Mouse (Mus musculus): ENCODE measurements around the gene Lmnb2. TPM values are rescaled to one million over a fixed set of nuclear protein-coding genes. Genes with fewer than 3 reads are reported as not detected.

Gene Lmnb2
- polyA plus RNA-seq, 1 experiment from 2014 or later, result 16.2 TPM

GRCm38 (mm10) chr10:80940320-80940987 is 22.4 kb upstream of the Lmnb2 start:
- ATAC-seq (replicated peaks; ENCODE audit: low FRiP score), result no peak
- 0 out of 2 replicates have a peak overlapping the region, but pooled peaks have one; percentile 5 for H3K4me3 ChIP-seq (ENCODE audit: low read depth, low read length)
- 30% methylated on average over 8 of the region's 8 CpGs for WGBS
- no peak for DNase-seq (ENCODE audit: low spot score)
- H3K4me1 ChIP-seq (replicated peaks; ENCODE audit: control insufficient read depth, insufficient read depth, low read length), result peaks cover 48% of the 10 kb centered on the region
- peak overlapping the region; percentile 68 for H3K4me2 ChIP-seq
- no peaks in the 10 kb centered on the region for H3K36me3 ChIP-seq (ENCODE audit: control insufficient read depth, insufficient read depth, low read length)
- H3K27me3 ChIP-seq (replicated peaks; ENCODE audit: control insufficient read depth, insufficient read depth, low read length), result peaks cover 28% of the 10 kb centered on the region
- 0 out of 2 replicates have a peak overlapping the region, but pooled peaks have one; percentile 30 for H3K9ac ChIP-seq (ENCODE audit: low read depth, low read length)
- no peaks in the 10 kb centered on the region for H3K9me3 ChIP-seq (ENCODE audit: control insufficient read depth, low read length)
- H3K27ac ChIP-seq (ENCODE audit: low read depth, low read length), result no peak overlapping the region

- 5% methylated on average over 28 of the region's 28 CpGs for WGBS
- DNase-seq (ENCODE audit: low spot score) (peak; percentile 84), ATAC-seq (replicated peaks; ENCODE audit: low FRiP score) (peak; percentile 63)
- H3K4me1 ChIP-seq (replicated peaks; ENCODE audit: control insufficient read depth, insufficient read depth, low read length), result peaks cover 52% of the 10 kb centered on the region
- H3K27me3 ChIP-seq (replicated peaks; ENCODE audit: control insufficient read depth, insufficient read depth, low read length), result peaks cover 34% of the 10 kb centered on the region
- H3K27ac ChIP-seq (ENCODE audit: low read depth, low read length), result no peak overlapping the region
- peak overlapping the region; percentile 68 for H3K4me2 ChIP-seq
- H3K9me3 ChIP-seq (ENCODE audit: control insufficient read depth, low read length), result no peaks in the 10 kb centered on the region
- H3K9ac ChIP-seq (ENCODE audit: low read depth, low read length), result 0 out of 2 replicates have a peak overlapping the region, but pooled peaks have one; percentile 4
- H3K4me3 ChIP-seq (ENCODE audit: low read depth, low read length), result peak overlapping the region; percentile 41
- H3K36me3 ChIP-seq (ENCODE audit: control insufficient read depth, insufficient read depth, low read length), result no peaks in the 10 kb centered on the region
These were observed 21.6 kb upstream of the Lmnb2 start for GRCm38 (mm10) chr10:80939671-80940070.

- WGBS, result 11% methylated on average over 15 of the region's 15 CpGs
- Histone ChIP-seq H3K4me1 (replicated peaks; ENCODE audit: control insufficient read depth, insufficient read depth, low read length) (peaks cover 52% of the 10 kb centered on the region), H3K4me2 (peak overlapping the region; percentile 68), H3K27ac (ENCODE audit: low read depth, low read length) (no peak overlapping the region), H3K4me3 (ENCODE audit: low read depth, low read length) (peak overlapping the region; percentile 41), H3K9ac (ENCODE audit: low read depth, low read length) (no peak overlapping the region), H3K36me3 (ENCODE audit: control insufficient read depth, insufficient read depth, low read length) (no peaks in the 10 kb centered on the region), H3K27me3 (replicated peaks; ENCODE audit: control insufficient read depth, insufficient read depth, low read length) (peaks cover 41% of the 10 kb centered on the region), H3K9me3 (ENCODE audit: control insufficient read depth, low read length) (no peaks in the 10 kb centered on the region)
- DNase-seq (ENCODE audit: low spot score) (no peak), ATAC-seq (replicated peaks; ENCODE audit: low FRiP score) (peak; percentile 4; the same call in 1 of the 2 replicates)
These were observed 20.9 kb upstream of the Lmnb2 start for GRCm38 (mm10) chr10:80938831-80939550.

- Histone ChIP-seq H3K4me2 (no peak overlapping the region), H3K36me3 (ENCODE audit: control insufficient read depth, insufficient read depth, low read length) (no peaks in the 10 kb centered on the region), H3K27me3 (replicated peaks; ENCODE audit: control insufficient read depth, insufficient read depth, low read length) (peaks cover 55% of the 10 kb centered on the region), H3K4me3 (ENCODE audit: low read depth, low read length) (no peak overlapping the region), H3K4me1 (replicated peaks; ENCODE audit: control insufficient read depth, insufficient read depth, low read length) (peaks cover 58% of the 10 kb centered on the region), H3K27ac (ENCODE audit: low read depth, low read length) (no peak overlapping the region), H3K9me3 (ENCODE audit: control insufficient read depth, low read length) (no peaks in the 10 kb centered on the region), H3K9ac (ENCODE audit: low read depth, low read length) (no peak overlapping the region)
- DNase-seq (ENCODE audit: low spot score) (no peak), ATAC-seq (replicated peaks; ENCODE audit: low FRiP score) (no peak)
- 39% methylated on average over 8 of the region's 8 CpGs for WGBS
These were observed 19.6 kb upstream of the Lmnb2 start for GRCm38 (mm10) chr10:80937646-80938045.

GRCm38 (mm10) chr10:80936810-80937164 is 18.7 kb upstream of the Lmnb2 start:
- Histone ChIP-seq H3K4me3 (ENCODE audit: low read depth, low read length) (peak overlapping the region; percentile 35), H3K27me3 (replicated peaks; ENCODE audit: control insufficient read depth, insufficient read depth, low read length) (peaks cover 63% of the 10 kb centered on the region), H3K4me1 (replicated peaks; ENCODE audit: control insufficient read depth, insufficient read depth, low read length) (peaks cover 67% of the 10 kb centered on the region), H3K9ac (ENCODE audit: low read depth, low read length) (no peak overlapping the region; the same call in 1 of the 2 replicates), H3K27ac (ENCODE audit: low read depth, low read length) (no peak overlapping the region), H3K9me3 (ENCODE audit: control insufficient read depth, low read length) (no peaks in the 10 kb centered on the region), H3K36me3 (ENCODE audit: control insufficient read depth, insufficient read depth, low read length) (no peaks in the 10 kb centered on the region), H3K4me2 (peak overlapping the region; percentile 65)
- ATAC-seq (replicated peaks; ENCODE audit: low FRiP score) (no peak), DNase-seq (ENCODE audit: low spot score) (no peak)
- WGBS, result 16% methylated on average over 6 of the region's 6 CpGs

- ATAC-seq (replicated peaks; ENCODE audit: low FRiP score), result no peak
- Histone ChIP-seq H3K27ac (ENCODE audit: low read depth, low read length) (no peak overlapping the region), H3K9me3 (ENCODE audit: control insufficient read depth, low read length) (no peaks in the 10 kb centered on the region), H3K9ac (ENCODE audit: low read depth, low read length) (peak overlapping the region; percentile 14; the same call in 1 of the 2 replicates), H3K4me1 (replicated peaks; ENCODE audit: control insufficient read depth, insufficient read depth, low read length) (peaks cover 72% of the 10 kb centered on the region), H3K27me3 (replicated peaks; ENCODE audit: control insufficient read depth, insufficient read depth, low read length) (peaks cover 68% of the 10 kb centered on the region), H3K36me3 (ENCODE audit: control insufficient read depth, insufficient read depth, low read length) (no peaks in the 10 kb centered on the region), H3K4me3 (ENCODE audit: low read depth, low read length) (peak overlapping the region; percentile 35), H3K4me2 (peak overlapping the region; percentile 65)
- WGBS, result 2% methylated on average over 37 of the region's 37 CpGs
- peak; percentile 60 for DNase-seq (ENCODE audit: low spot score)
These were observed 18.2 kb upstream of the Lmnb2 start for GRCm38 (mm10) chr10:80936135-80936809.

GRCm38 (mm10) chr10:80935698-80936097 is 17.7 kb upstream of the Lmnb2 start:
- H3K27me3 ChIP-seq (replicated peaks; ENCODE audit: control insufficient read depth, insufficient read depth, low read length), result peaks cover 74% of the 10 kb centered on the region
- no peak overlapping the region for H3K9ac ChIP-seq (ENCODE audit: low read depth, low read length)
- no peak for DNase-seq (ENCODE audit: low spot score)
- peak overlapping the region; percentile 65 for H3K4me2 ChIP-seq
- no peak overlapping the region for H3K27ac ChIP-seq (ENCODE audit: low read depth, low read length)
- no peaks in the 10 kb centered on the region for H3K9me3 ChIP-seq (ENCODE audit: control insufficient read depth, low read length)
- WGBS, result 13% methylated on average over 15 of the region's 17 CpGs
- no peaks in the 10 kb centered on the region for H3K36me3 ChIP-seq (ENCODE audit: control insufficient read depth, insufficient read depth, low read length)
- H3K4me1 ChIP-seq (replicated peaks; ENCODE audit: control insufficient read depth, insufficient read depth, low read length), result peaks cover 76% of the 10 kb centered on the region
- peak overlapping the region; percentile 35; the same call in 1 of the 2 replicates for H3K4me3 ChIP-seq (ENCODE audit: low read depth, low read length)
- no peak for ATAC-seq (replicated peaks; ENCODE audit: low FRiP score)

- no peak for ATAC-seq (replicated peaks; ENCODE audit: low FRiP score)
- 0 out of 2 replicates have a peak overlapping the region, but pooled peaks have one; percentile 12 for H3K4me2 ChIP-seq
These were observed 17.2 kb upstream of the Lmnb2 start for GRCm38 (mm10) chr10:80935241-80935640.

More at GRCm38 (mm10) chr10:80935241-80935640, 17.2 kb upstream of the Lmnb2 start:
- no peaks in the 10 kb centered on the region for H3K9me3 ChIP-seq (ENCODE audit: control insufficient read depth, low read length)
- H3K27me3 ChIP-seq (replicated peaks; ENCODE audit: control insufficient read depth, insufficient read depth, low read length), result peaks cover 79% of the 10 kb centered on the region
- no peak overlapping the region for H3K9ac ChIP-seq (ENCODE audit: low read depth, low read length)
- 5% methylated on average over 3 of the region's 3 CpGs for WGBS
- no peak for DNase-seq (ENCODE audit: low spot score)
- H3K4me1 ChIP-seq (replicated peaks; ENCODE audit: control insufficient read depth, insufficient read depth, low read length), result peaks cover 75% of the 10 kb centered on the region
- no peaks in the 10 kb centered on the region for H3K36me3 ChIP-seq (ENCODE audit: control insufficient read depth, insufficient read depth, low read length)
- H3K4me3 ChIP-seq (ENCODE audit: low read depth, low read length), result no peak overlapping the region
- H3K27ac ChIP-seq (ENCODE audit: low read depth, low read length), result no peak overlapping the region
